Mouse (Mus musculus) neural tube, embryonic 14.5 days (tissue): ENCODE measurements around the gene 5430419D17Rik. TPM values are rescaled to one million over a fixed set of nuclear protein-coding genes. Genes with fewer than 3 reads are reported as not detected.

Experiments
- ATAC-seq: fragments of 200-750 bp; cut with Nextera tagmentation; 2 replicates; pipeline ENCODE4 v1.8.0; 2017; ENCODE audit warnings: low read depth, mild to moderate bottlenecking, moderate TSS enrichment, moderate library complexity
- H3K27ac ChIP-seq: fragments of 300-500 bp; sonication (generic); 2 replicates; pipeline ENCODE4 v1.5.1; 2014; ENCODE audit warnings: low read depth, mild to moderate bottlenecking, control low read depth, low read length, moderate library complexity, mixed read lengths
- H3K27me3 ChIP-seq: fragments of 300-500 bp; sonication (generic); 2 replicates; pipeline ENCODE4 v1.6.1; 2014; ENCODE audit warnings: low read length; ENCODE audit not compliant: control insufficient read depth, insufficient read depth
- H3K36me3 ChIP-seq: fragments of 300-500 bp; sonication (generic); 2 replicates; pipeline ENCODE4 v1.6.1; 2014; ENCODE audit warnings: low read length, mixed read lengths; ENCODE audit not compliant: control insufficient read depth, insufficient read depth
- H3K4me1 ChIP-seq: fragments of 300-500 bp; sonication (generic); 2 replicates; pipeline ENCODE4 v1.6.1; 2014; ENCODE audit warnings: low read length; ENCODE audit not compliant: control insufficient read depth, insufficient read depth
- H3K4me2 ChIP-seq: fragments of 300-500 bp; sonication (generic); 2 replicates; pipeline ENCODE4 v1.6.1; 2014; ENCODE audit warnings: mild to moderate bottlenecking, low read depth, low read length, control low read depth
- H3K4me3 ChIP-seq: fragments of 300-500 bp; sonication (generic); 2 replicates; pipeline ENCODE4 v1.5.1; 2014; ENCODE audit warnings: low read depth, low read length, control low read depth, mixed read lengths
- H3K9ac ChIP-seq: fragments of 300-500 bp; sonication (generic); replicated peaks from 2 replicates; pipeline ENCODE4 v1.6.1; 2014; ENCODE audit warnings: low read depth, mild to moderate bottlenecking, control low read depth, low read length, mixed read lengths
- H3K9me3 ChIP-seq: fragments of 300-500 bp; sonication (generic); 2 replicates; pipeline ENCODE4 v1.6.1; 2016; ENCODE audit warnings: low read length; ENCODE audit not compliant: control insufficient read depth
- WGBS: fragments of 180-500 bp; shearing (Covaris S2); extraction: QIAGEN DNeasy Blood & Tissue Kit; methylation state at CpG from one replicate; pipeline ENCODE4 v1.1.7; 2014; 5-methylcytosine and 5-hydroxymethylcytosine counted together
- polyA plus RNA-seq: library from polyadenylated mRNA; unstranded; fragments of >200 nt; fragmentation: Nextera tagmentation; extraction: Ambion mirVana; gene quantifications from 2 replicates; pipeline ENCODE4 v1.2.1, GENCODE M21; 2014

Gene 5430419D17Rik
- polyA plus RNA-seq, 1 experiment from 2014 or later: not detected

- Histone ChIP-seq H3K27me3 (no peaks in the 10 kb centered on the region), H3K27ac (no peak overlapping the region), H3K4me1 (no peaks in the 10 kb centered on the region), H3K9me3 (no peaks in the 10 kb centered on the region), H3K36me3 (no peaks in the 10 kb centered on the region), H3K9ac (no peak overlapping the region), H3K4me2 (no peak overlapping the region), H3K4me3 (no peak overlapping the region)
- 85% methylated on average over 2 of the region's 2 CpGs for WGBS
- no peak for ATAC-seq
These were observed 157.5 kb downstream of the 5430419D17Rik start for GRCm38 (mm10) chr7:131331688-131332087.

GRCm38 (mm10) chr7:131333564-131333963, 159.4 kb downstream of the 5430419D17Rik start, which contains the start of gene Fam24a:
Gene Fam24a, plus strand, starts transcription at chr7:131333864.
- no peaks in the 10 kb centered on the region for H3K36me3 ChIP-seq
- no peak within 1 kb of the TSS for H3K4me3 ChIP-seq
- H3K4me2 ChIP-seq: no peak within 1 kb of the TSS
- no peak within 1 kb of the TSS for H3K9ac ChIP-seq
- no peaks in the 10 kb centered on the region for H3K9me3 ChIP-seq
- 55% methylated on average over 1 of the region's 1 CpGs for WGBS
- no peaks in the 10 kb centered on the region for H3K27me3 ChIP-seq
- no peak for ATAC-seq
- no peak within 1 kb of the TSS for H3K27ac ChIP-seq
- no peaks in the 10 kb centered on the region for H3K4me1 ChIP-seq

- Histone ChIP-seq H3K9ac (no peak overlapping the region), H3K4me3 (no peak overlapping the region), H3K4me2 (no peak overlapping the region), H3K4me1 (no peaks in the 10 kb centered on the region), H3K27ac (no peak overlapping the region), H3K9me3 (no peaks in the 10 kb centered on the region), H3K27me3 (no peaks in the 10 kb centered on the region), H3K36me3 (peaks cover 6% of the 10 kb centered on the region; the same call in 1 of the 2 replicates)
- no peak for ATAC-seq
- 38% methylated on average over 8 of the region's 8 CpGs for WGBS
These were observed 163.4 kb downstream of the 5430419D17Rik start for GRCm38 (mm10) chr7:131337502-131338068.

GRCm38 (mm10) chr7:131345856-131346541, 171.8 kb downstream of the 5430419D17Rik start:
- H3K4me1 ChIP-seq: no peaks in the 10 kb centered on the region
- ATAC-seq: no peak
- no peak overlapping the region for H3K9ac ChIP-seq
- H3K4me3 ChIP-seq: no peak overlapping the region
- H3K9me3 ChIP-seq: no peaks in the 10 kb centered on the region
- no peak overlapping the region for H3K27ac ChIP-seq
- peaks cover 30% of the 10 kb centered on the region for H3K36me3 ChIP-seq
- H3K27me3 ChIP-seq: no peaks in the 10 kb centered on the region
- no peak overlapping the region for H3K4me2 ChIP-seq
- 52% methylated on average over 7 of the region's 7 CpGs for WGBS

Other genes with a start within 250 kb of the 5430419D17Rik start
- 5.7 and 18.5 TPM in 2 replicates for gene Htra1, start 238.3 kb upstream of the 5430419D17Rik start, polyA plus RNA-seq
- gene Dmbt1, start 142.3 kb upstream of the 5430419D17Rik start, polyA plus RNA-seq: not detected in 2 replicates
- not detected in 2 replicates for gene 4933402N03Rik, start 28.1 kb upstream of the 5430419D17Rik start, polyA plus RNA-seq
- gene Cuzd1, start 147.9 kb downstream of the 5430419D17Rik start, polyA plus RNA-seq: not detected in 2 replicates
- not detected in 2 replicates for gene Fam24b, start 155.1 kb downstream of the 5430419D17Rik start, polyA plus RNA-seq
- not detected in 2 replicates for gene Fam24a, start 159.5 kb downstream of the 5430419D17Rik start, polyA plus RNA-seq
- gene 2310057M21Rik, start 188.4 kb downstream of the 5430419D17Rik start, polyA plus RNA-seq: 34.2 and 37.9 TPM in 2 replicates
- 40.5 and 52.2 TPM in 2 replicates for gene Pstk, start 196.7 kb downstream of the 5430419D17Rik start, polyA plus RNA-seq
- 15.4 and 16.0 TPM in 2 replicates for gene Ikzf5, start 236.1 kb downstream of the 5430419D17Rik start, polyA plus RNA-seq
- gene Acadsb, start 236.2 kb downstream of the 5430419D17Rik start, polyA plus RNA-seq: 95.7 and 98.4 TPM in 2 replicates